Mouse (Mus musculus) hindbrain, postnatal 0 days (tissue): ENCODE data around the gene Nnat. TPM values are rescaled to one million over a fixed set of nuclear protein-coding genes. Genes with fewer than 3 reads are reported as not detected.

Experiments
- ATAC-seq: fragments of 200-750 bp; cut with Nextera tagmentation; 2 replicates; pipeline ENCODE4 v1.8.0; 2017; ENCODE audit warnings: mild to moderate bottlenecking, moderate TSS enrichment, moderate library complexity
- DNase-seq: peaks from one replicate; pipeline ENCODE4 v3.0.0-alpha.2; 2015; ENCODE audit warnings: low spot score
- H3K27ac ChIP-seq: fragments of 300-500 bp; sonication (generic); 2 replicates; pipeline ENCODE4 v1.5.1; 2014; ENCODE audit warnings: mild to moderate bottlenecking
- H3K27me3 ChIP-seq: fragments of 300-500 bp; sonication (generic); 2 replicates; pipeline ENCODE4 v1.6.1; 2014; ENCODE audit warnings: low read length, mixed read lengths; ENCODE audit not compliant: insufficient read depth
- H3K36me3 ChIP-seq: fragments of 300-500 bp; sonication (generic); 2 replicates; pipeline ENCODE4 v1.6.1; 2014; ENCODE audit warnings: low read length, mixed read lengths; ENCODE audit not compliant: insufficient read depth
- H3K4me1 ChIP-seq: fragments of 300-500 bp; sonication (generic); 2 replicates; pipeline ENCODE4 v1.6.1; 2014; ENCODE audit warnings: antibody characterized with exemption, low read length, mixed read lengths; ENCODE audit not compliant: insufficient read depth
- H3K4me2 ChIP-seq: fragments of 300-500 bp; sonication (generic); 2 replicates; pipeline ENCODE4 v1.6.1; 2014; ENCODE audit warnings: low read depth, mild to moderate bottlenecking, low read length, moderate library complexity, mixed read lengths
- H3K4me3 ChIP-seq: fragments of 300-500 bp; sonication (generic); 2 replicates; pipeline ENCODE4 v1.5.1; 2014; ENCODE audit warnings: low read length
- H3K9ac ChIP-seq: fragments of 300-500 bp; sonication (generic); replicated peaks from 2 replicates; pipeline ENCODE4 v1.6.1; 2014; ENCODE audit warnings: mild to moderate bottlenecking, low read length, moderate library complexity, mixed read lengths
- H3K9me3 ChIP-seq: fragments of 300-500 bp; sonication (generic); 2 replicates; pipeline ENCODE4 v1.6.1; 2016; ENCODE audit warnings: low read length, mixed read lengths
- CTCF ChIP-seq: IDR thresholded peaks from 2 replicates; pipeline ENCODE4 v1.5.1; 2016; ENCODE audit warnings: antibody characterized with exemption, control low read depth, low read depth
- WGBS: fragments of 180-500 bp; shearing (Covaris S2); extraction: QIAGEN DNeasy Blood & Tissue Kit; methylation state at CpG from one replicate; pipeline ENCODE4 v1.1.7; 2014; 5-methylcytosine and 5-hydroxymethylcytosine counted together
- microRNA-seq, 2 experiments: library from miRNA; unstranded; fragments of <30 nt; microRNA quantifications; one replicate each; pipeline ENCODE4; 2016
- polyA plus RNA-seq: library from polyadenylated mRNA; unstranded; fragments of >200 nt; fragmentation: Nextera tagmentation; extraction: Ambion mirVana; gene quantifications from 2 replicates; pipeline ENCODE4 v1.2.1, GENCODE M21; 2015
- total RNA-seq: library from RNA; depleted of rRNA; stranded (reverse); fragments of >200 nt; gene quantifications from 2 replicates; pipeline ENCODE4 v1.2.3, GENCODE M21; 2014; rRNA removed

Gene Nnat
- total and polyA plus RNA-seq, 2 experiments from 2014 or later: 5,840 to 8,203 TPM

GRCm38 (mm10) chr2:157611735-157612134 is 51.9 kb downstream of the Nnat start:
- Histone ChIP-seq H3K4me3 (no peak overlapping the region), H3K4me1 (0 out of 2 replicates have a peak, but pooled peaks cover 3% of the 10 kb centered on the region), H3K27me3 (no peaks in the 10 kb centered on the region), H3K36me3 (no peaks in the 10 kb centered on the region), H3K4me2 (no peak overlapping the region), H3K27ac (no peak overlapping the region), H3K9me3 (no peaks in the 10 kb centered on the region), H3K9ac (no peak overlapping the region)
- DNase-seq (peak; percentile 57), ATAC-seq (0 out of 2 replicates have a peak, but pooled peaks have one; percentile 27)
- 58% methylated on average over 3 of the region's 3 CpGs for WGBS
- TF ChIP-seq CTCF: no peak

Small RNA genes within 50 kb of the gene (microRNA-seq; reads per million reads assigned to microRNA genes)
- gene Gm23134: 3.9 to 4.1 reads per million in 2 experiments

Other genes starting within 250 kb of the Nnat start
- not detected in 2 replicates for gene Ghrh, start 212.6 kb upstream of the Nnat start, total RNA-seq
- 1.0 and 1.7 TPM in 2 replicates for gene Ghrh, start 212.6 kb upstream of the Nnat start, polyA plus RNA-seq
- gene Manbal, start 192.5 kb upstream of the Nnat start, total RNA-seq: 69.6 and 74.4 TPM in 2 replicates
- gene Manbal, start 192.5 kb upstream of the Nnat start, polyA plus RNA-seq: 133 and 135 TPM in 2 replicates
- 133 and 134 TPM in 2 replicates for gene Src, start 141.6 kb upstream of the Nnat start, total RNA-seq
- 23.2 and 25.4 TPM in 2 replicates for gene Src, start 141.6 kb upstream of the Nnat start, polyA plus RNA-seq
- 207 and 253 TPM in 2 replicates for gene Blcap, start 11.2 kb downstream of the Nnat start, total RNA-seq
- gene Blcap, start 11.2 kb downstream of the Nnat start, polyA plus RNA-seq: 263 and 284 TPM in 2 replicates
- gene Ctnnbl1, start 177.3 kb downstream of the Nnat start, total RNA-seq: 28.7 and 30.3 TPM in 2 replicates
- 42.7 and 45.4 TPM in 2 replicates for gene Ctnnbl1, start 177.3 kb downstream of the Nnat start, polyA plus RNA-seq